Mouse (Mus musculus): ENCODE results near the gene Tut1. TPM values are rescaled to one million over a fixed set of nuclear protein-coding genes. Genes with fewer than 3 reads are reported as not detected.
"Not testable (repeated sequence)": the region's sequence is repeated elsewhere in the genome, so short reads cannot be mapped to it uniquely, and the experiment has no call there.

The Tut1 gene
- polyA plus RNA-seq, 1 experiment from 2014 or later = 34.6 TPM

DNA sequence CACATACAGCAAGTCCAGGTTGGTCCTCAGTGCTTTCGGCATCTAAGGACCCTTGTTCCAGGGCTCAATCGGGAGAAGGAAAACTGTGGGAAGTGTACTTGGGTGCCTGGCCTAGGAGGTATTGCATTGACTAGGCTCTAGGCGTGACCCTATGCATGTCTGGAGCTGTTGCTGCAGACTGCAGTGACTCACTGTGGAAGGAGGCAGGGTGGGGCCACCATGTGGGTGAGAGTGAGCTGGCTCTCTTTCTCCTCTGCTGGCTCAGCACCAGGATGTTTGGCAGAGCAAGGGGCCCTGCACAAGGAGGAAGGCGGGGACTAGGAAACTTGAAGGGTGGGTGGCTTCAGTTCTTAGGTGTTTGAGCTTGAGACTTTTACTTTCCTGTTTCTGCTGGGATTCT is 43.9 kb downstream of the Tut1 start:
- Histone ChIP-seq H3K27ac (no peak overlapping the region), H3K27me3 (replicated peaks) (no peaks in the 10 kb centered on the region), H3K4me1 (no peaks in the 10 kb centered on the region), H3K4me3 (no peak overlapping the region), H3K4me2 (replicated peaks) (no peak overlapping the region), H3K36me3 (no peaks in the 10 kb centered on the region), H3K9ac (no peak overlapping the region), H3K9me3 (no peaks in the 10 kb centered on the region)
- 74% methylated on average over 4 of the region's 4 CpGs for WGBS
- ATAC-seq (ENCODE audit: low FRiP score, low read depth) = no peak

DNA sequence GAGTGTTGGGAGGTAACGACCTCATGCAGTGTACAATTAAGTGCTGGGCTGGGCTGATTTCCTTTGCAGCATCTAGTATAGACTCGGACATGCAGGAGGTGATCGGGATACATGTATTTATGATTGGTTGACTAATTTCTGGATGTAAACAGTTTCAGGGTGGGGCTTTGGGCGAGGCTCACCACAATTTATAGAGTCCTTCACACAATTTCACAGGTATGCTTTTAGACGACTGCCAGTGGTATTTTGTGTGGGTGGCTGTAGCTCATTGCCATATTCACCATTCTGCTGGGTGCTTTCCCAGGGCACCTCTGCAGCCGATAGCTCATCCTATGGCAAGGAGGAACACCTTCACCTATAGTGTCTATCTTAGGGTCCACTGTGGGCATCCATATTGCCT is 44.9 kb downstream of the Tut1 start:
- H3K36me3 ChIP-seq = no peaks in the 10 kb centered on the region
- WGBS = 84% methylated on average over 6 of the region's 6 CpGs
- no peak overlapping the region for H3K9ac ChIP-seq
- ATAC-seq (ENCODE audit: low FRiP score, low read depth) = no peak
- H3K4me1 ChIP-seq = no peaks in the 10 kb centered on the region
- H3K4me2 ChIP-seq (replicated peaks) = no peak overlapping the region
- no peaks in the 10 kb centered on the region for H3K27me3 ChIP-seq (replicated peaks)
- H3K27ac ChIP-seq = no peak overlapping the region
- no peak overlapping the region for H3K4me3 ChIP-seq
- no peaks in the 10 kb centered on the region for H3K9me3 ChIP-seq

DNA sequence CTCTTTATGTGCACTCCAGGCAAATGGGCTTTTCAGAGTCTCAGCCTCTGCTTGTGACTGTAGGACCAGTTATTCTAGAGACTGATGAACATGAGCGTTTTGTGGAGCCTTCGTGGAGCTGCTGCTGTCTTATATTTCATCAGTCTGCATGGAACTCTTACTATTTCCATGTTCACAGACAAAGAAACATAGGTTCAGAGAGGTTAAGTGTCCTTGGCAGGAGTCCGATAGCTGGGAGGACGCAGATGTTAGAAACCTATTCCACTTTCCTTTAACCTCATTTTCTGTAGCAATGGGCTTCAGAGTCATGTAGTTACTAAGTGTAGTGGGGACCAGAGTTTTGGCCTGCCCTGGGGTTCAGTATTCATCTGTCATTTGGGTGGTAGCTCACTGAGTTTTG is 45.6 kb downstream of the Tut1 start:
- no peaks in the 10 kb centered on the region for H3K4me1 ChIP-seq
- no peak overlapping the region for H3K27ac ChIP-seq
- WGBS = 92% methylated on average over 4 of the region's 4 CpGs
- H3K9me3 ChIP-seq = no peaks in the 10 kb centered on the region
- no peaks in the 10 kb centered on the region for H3K36me3 ChIP-seq
- no peak for ATAC-seq (ENCODE audit: low FRiP score, low read depth)
- H3K4me3 ChIP-seq = no peak overlapping the region
- H3K9ac ChIP-seq = no peak overlapping the region
- no peaks in the 10 kb centered on the region for H3K27me3 ChIP-seq (replicated peaks)
- H3K4me2 ChIP-seq (replicated peaks) = no peak overlapping the region

DNA sequence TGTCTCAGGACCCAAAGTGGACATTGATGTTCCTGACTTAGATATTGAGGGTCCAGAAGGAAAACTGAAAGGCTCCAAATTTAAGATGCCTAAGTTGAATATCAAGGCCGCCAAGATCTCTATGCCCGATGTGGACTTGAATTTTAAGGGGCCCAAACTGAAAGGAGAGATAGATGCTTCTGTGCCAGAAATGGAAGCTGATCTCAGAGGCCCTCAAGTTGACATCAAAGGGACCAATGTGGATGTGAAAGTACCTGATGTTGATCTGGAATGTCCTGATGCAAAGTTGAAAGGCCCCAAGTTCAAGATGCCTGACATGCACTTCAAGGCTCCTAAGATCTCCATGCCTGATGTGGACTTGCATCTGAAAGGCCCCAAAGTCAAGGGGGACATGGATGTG is 53.3 kb downstream of the Tut1 start:
- not testable (repeated sequence) for H3K4me1 ChIP-seq; H3K36me3 ChIP-seq; H3K9me3 ChIP-seq; H3K9ac ChIP-seq; H3K27me3 ChIP-seq (replicated peaks); H3K4me3 ChIP-seq; H3K27ac ChIP-seq; H3K4me2 ChIP-seq (replicated peaks); ATAC-seq (ENCODE audit: low FRiP score, low read depth)
- 89% methylated on average over 2 of the region's 2 CpGs for WGBS

Other genes starting within 250 kb of the Tut1 start
- 144 and 147 TPM in 2 replicates for gene Slc3a2, start 230.5 kb upstream of the Tut1 start, polyA plus RNA-seq (2016; fragmentation: Nextera tagmentation; extraction: Ambion mirVana)
- 83.5 and 85.1 TPM in 2 replicates for gene Wdr74, start 218.0 kb upstream of the Tut1 start, polyA plus RNA-seq (2016; fragmentation: Nextera tagmentation; extraction: Ambion mirVana)
- 2.3 and 3.6 TPM in 2 replicates for gene 1700092M07Rik, start 213.1 kb upstream of the Tut1 start, polyA plus RNA-seq (2016; fragmentation: Nextera tagmentation; extraction: Ambion mirVana)
- gene Stx5a, start 212.4 kb upstream of the Tut1 start, polyA plus RNA-seq (2016; fragmentation: Nextera tagmentation; extraction: Ambion mirVana) = 129 TPM in 2 replicates
- gene Nxf1, start 196.8 kb upstream of the Tut1 start, polyA plus RNA-seq (2016; fragmentation: Nextera tagmentation; extraction: Ambion mirVana) = 186 and 216 TPM in 2 replicates
- gene Tmem223, start 182.9 kb upstream of the Tut1 start, polyA plus RNA-seq (2016; fragmentation: Nextera tagmentation; extraction: Ambion mirVana) = 199 and 210 TPM in 2 replicates
- 37.2 and 39.0 TPM in 2 replicates for gene Tmem179b, start 179.4 kb upstream of the Tut1 start, polyA plus RNA-seq (2016; fragmentation: Nextera tagmentation; extraction: Ambion mirVana)
- gene Taf6l, start 167.4 kb upstream of the Tut1 start, polyA plus RNA-seq (2016; fragmentation: Nextera tagmentation; extraction: Ambion mirVana) = 29.9 and 34.4 TPM in 2 replicates
- 152 and 158 TPM in 2 replicates for gene Polr2g, start 155.3 kb upstream of the Tut1 start, polyA plus RNA-seq (2016; fragmentation: Nextera tagmentation; extraction: Ambion mirVana)
- gene Zbtb3, start 151.3 kb upstream of the Tut1 start, polyA plus RNA-seq (2016; fragmentation: Nextera tagmentation; extraction: Ambion mirVana) = 7.2 and 7.5 TPM in 2 replicates
- 55.2 and 57.7 TPM in 2 replicates for gene Ttc9c, start 134.5 kb upstream of the Tut1 start, polyA plus RNA-seq (2016; fragmentation: Nextera tagmentation; extraction: Ambion mirVana)
- 5.7 and 7.5 TPM in 2 replicates for gene Hnrnpul2, start 133.8 kb upstream of the Tut1 start, polyA plus RNA-seq (2016; fragmentation: Nextera tagmentation; extraction: Ambion mirVana)
- 0.45 TPM in 1 of 2 replicates, not detected in the other for gene AC129217.1, start 124.1 kb upstream of the Tut1 start, polyA plus RNA-seq (2016; fragmentation: Nextera tagmentation; extraction: Ambion mirVana)
- 66.1 and 68.5 TPM in 2 replicates for gene Bscl2, start 116.4 kb upstream of the Tut1 start, polyA plus RNA-seq (2016; fragmentation: Nextera tagmentation; extraction: Ambion mirVana)
- 203 and 211 TPM in 2 replicates for gene Gng3, start 114.7 kb upstream of the Tut1 start, polyA plus RNA-seq (2016; fragmentation: Nextera tagmentation; extraction: Ambion mirVana)
- gene Lrrn4cl, start 103.1 kb upstream of the Tut1 start, polyA plus RNA-seq (2016; fragmentation: Nextera tagmentation; extraction: Ambion mirVana) = 0.47 and 0.56 TPM in 2 replicates
- 186 and 193 TPM in 2 replicates for gene Ubxn1, start 82.4 kb upstream of the Tut1 start, polyA plus RNA-seq (2016; fragmentation: Nextera tagmentation; extraction: Ambion mirVana)
- gene Uqcc3, start 72.9 kb upstream of the Tut1 start, polyA plus RNA-seq (2016; fragmentation: Nextera tagmentation; extraction: Ambion mirVana) = 62.2 and 66.0 TPM in 2 replicates
- 63.3 and 89.5 TPM in 2 replicates for gene Lbhd1, start 70.1 kb upstream of the Tut1 start, polyA plus RNA-seq (2016; fragmentation: Nextera tagmentation; extraction: Ambion mirVana)
- not detected in 2 replicates for gene Gm49403, start 69.9 kb upstream of the Tut1 start, polyA plus RNA-seq (2016; fragmentation: Nextera tagmentation; extraction: Ambion mirVana)
- gene 1810009A15Rik, start 65.0 kb upstream of the Tut1 start, polyA plus RNA-seq (2016; fragmentation: Nextera tagmentation; extraction: Ambion mirVana) = 82.0 and 98.5 TPM in 2 replicates
- gene Gm49416, start 64.9 kb upstream of the Tut1 start, polyA plus RNA-seq (2016; fragmentation: Nextera tagmentation; extraction: Ambion mirVana) = not detected in 2 replicates
- 43.6 and 47.3 TPM in 2 replicates for gene Ints5, start 60.8 kb upstream of the Tut1 start, polyA plus RNA-seq (2016; fragmentation: Nextera tagmentation; extraction: Ambion mirVana)
- 116 and 119 TPM in 2 replicates for gene Ganab, start 55.8 kb upstream of the Tut1 start, polyA plus RNA-seq (2016; fragmentation: Nextera tagmentation; extraction: Ambion mirVana)
- 84.2 and 91.5 TPM in 2 replicates for gene B3gat3, start 33.5 kb upstream of the Tut1 start, polyA plus RNA-seq (2016; fragmentation: Nextera tagmentation; extraction: Ambion mirVana)
- gene Rom1, start 24.5 kb upstream of the Tut1 start, polyA plus RNA-seq (2016; fragmentation: Nextera tagmentation; extraction: Ambion mirVana) = 2.1 and 2.3 TPM in 2 replicates
- 14.1 and 14.3 TPM in 2 replicates for gene Eml3, start 24.3 kb upstream of the Tut1 start, polyA plus RNA-seq (2016; fragmentation: Nextera tagmentation; extraction: Ambion mirVana)
- 175 and 177 TPM in 2 replicates for gene Mta2, start 12.0 kb upstream of the Tut1 start, polyA plus RNA-seq (2016; fragmentation: Nextera tagmentation; extraction: Ambion mirVana)
- 360 and 361 TPM in 2 replicates for gene Eef1g, start 13.2 kb downstream of the Tut1 start, polyA plus RNA-seq (2016; fragmentation: Nextera tagmentation; extraction: Ambion mirVana)
- gene Ahnak, start 35.4 kb downstream of the Tut1 start, polyA plus RNA-seq (2016; fragmentation: Nextera tagmentation; extraction: Ambion mirVana) = 5.0 and 6.3 TPM in 2 replicates
- gene Scgb1a1, start 134.1 kb downstream of the Tut1 start, polyA plus RNA-seq (2016; fragmentation: Nextera tagmentation; extraction: Ambion mirVana) = not detected in 2 replicates
- 15.9 and 16.5 TPM in 2 replicates for gene Asrgl1, start 181.8 kb downstream of the Tut1 start, polyA plus RNA-seq (2016; fragmentation: Nextera tagmentation; extraction: Ambion mirVana)